Mouse (Mus musculus) brain, embryonic 18.5 days (tissue): ENCODE measurements around the gene Sec31a.
A peak's percentile ranks its signal among the peaks of the same experiment; 100 is the strongest.
"Not testable (repeated sequence)": the region's sequence is repeated elsewhere in the genome, so short reads cannot be mapped to it uniquely, and the experiment has no call there.

ENCODE experiments used
- DNase-seq: peaks from one replicate; pipeline ENCODE4 v3.0.0-alpha.2; 2012; ENCODE audit warnings: low read depth, low spot score

The Sec31a gene

GRCm38 (mm10) chr5:100415761-100416590, at the start of gene Sec31a:
Sec31a (minus strand) TSS chr5:100416234.
- peak; percentile 81 for DNase-seq

GRCm38 (mm10) chr5:100462374-100462773, 46.3 kb upstream of the Sec31a start:
- DNase-seq = no peak

GRCm38 (mm10) chr5:100461526-100461925, 45.5 kb upstream of the Sec31a start:
- no peak for DNase-seq

- no peak for DNase-seq
Measured at GRCm38 (mm10) chr5:100459468-100459867, 43.4 kb upstream of the Sec31a start.

GRCm38 (mm10) chr5:100451871-100452270, 35.8 kb upstream of the Sec31a start:
- no peak for DNase-seq

GRCm38 (mm10) chr5:100438796-100439195, 22.8 kb upstream of the Sec31a start:
- no peak for DNase-seq

- DNase-seq = no peak
Measured at GRCm38 (mm10) chr5:100437917-100438316, 21.9 kb upstream of the Sec31a start.

- DNase-seq = no peak
Measured at GRCm38 (mm10) chr5:100437086-100437485, 21.1 kb upstream of the Sec31a start.

GRCm38 (mm10) chr5:100430966-100431365, 14.9 kb upstream of the Sec31a start:
- no peak for DNase-seq

- DNase-seq = no peak
Measured at GRCm38 (mm10) chr5:100430076-100430390, 14.0 kb upstream of the Sec31a start.

- peak; percentile 97 for DNase-seq
Measured at GRCm38 (mm10) chr5:100429344-100430075, 13.5 kb upstream of the Sec31a start.

- no peak for DNase-seq
Measured at GRCm38 (mm10) chr5:100428734-100429343, 12.8 kb upstream of the Sec31a start.

GRCm38 (mm10) chr5:100428031-100428733, 12.1 kb upstream of the Sec31a start:
- DNase-seq = no peak

GRCm38 (mm10) chr5:100427276-100427675, 11.2 kb upstream of the Sec31a start:
- DNase-seq = no peak

- DNase-seq = not testable (repeated sequence)
Measured at GRCm38 (mm10) chr5:100425823-100426222, 9.8 kb upstream of the Sec31a start.

- no peak for DNase-seq
Measured at GRCm38 (mm10) chr5:100424252-100424651, 8.2 kb upstream of the Sec31a start.

GRCm38 (mm10) chr5:100423626-100424025, 7.6 kb upstream of the Sec31a start:
- no peak for DNase-seq

GRCm38 (mm10) chr5:100418861-100419260, 2.8 kb upstream of the Sec31a start:
- no peak for DNase-seq

GRCm38 (mm10) chr5:100418077-100418476, 2.0 kb upstream of the Sec31a start:
- DNase-seq = no peak

- no peak for DNase-seq
Measured at GRCm38 (mm10) chr5:100414474-100415196, 1.4 kb downstream of the Sec31a start.

- DNase-seq = no peak
Measured at GRCm38 (mm10) chr5:100412886-100413285, 3.1 kb downstream of the Sec31a start.
